Mouse (Mus musculus): ENCODE results near the gene Cel.

The Cel gene

GRCm38 (mm10) chr2:28563303-28563702, at the start of gene Cel:
Gene Cel (minus strand): TSS chr2:28563403.
- no peak for DNase-seq

DNA sequence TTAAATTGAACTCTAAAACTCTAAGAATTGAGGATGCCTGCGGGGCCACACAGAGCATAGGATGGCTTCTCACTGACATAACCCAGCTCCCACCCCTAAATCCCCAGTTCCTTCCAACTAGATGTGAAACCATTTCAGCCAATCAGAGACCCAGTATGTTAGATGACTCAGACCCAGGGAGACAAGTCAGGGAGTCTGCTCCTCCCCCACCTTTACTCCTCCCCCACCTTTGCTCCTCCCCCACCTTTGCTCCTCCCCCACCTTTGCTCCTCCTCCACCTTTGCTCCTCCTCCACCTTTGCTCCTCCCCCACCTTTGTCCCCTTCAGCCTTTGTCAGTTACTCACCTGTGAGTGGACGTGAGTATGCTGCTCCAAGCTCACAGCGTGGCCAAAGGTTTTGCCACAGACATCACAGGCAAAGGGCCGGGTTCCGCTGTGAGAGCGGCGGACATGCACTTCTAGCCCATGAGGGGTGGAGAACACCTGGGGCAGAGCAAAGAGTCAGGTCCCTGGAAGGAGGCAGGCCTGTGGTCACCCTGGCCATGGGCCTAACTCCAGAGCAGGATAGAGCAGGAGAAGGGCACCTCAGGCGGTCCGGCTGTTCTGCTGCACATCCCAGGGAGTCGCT, 49.3 kb upstream of the Cel start:
- DNase-seq = no peak

GRCm38 (mm10) chr2:28611407-28611787, 48.2 kb upstream of the Cel start:
- DNase-seq = no peak

DNA sequence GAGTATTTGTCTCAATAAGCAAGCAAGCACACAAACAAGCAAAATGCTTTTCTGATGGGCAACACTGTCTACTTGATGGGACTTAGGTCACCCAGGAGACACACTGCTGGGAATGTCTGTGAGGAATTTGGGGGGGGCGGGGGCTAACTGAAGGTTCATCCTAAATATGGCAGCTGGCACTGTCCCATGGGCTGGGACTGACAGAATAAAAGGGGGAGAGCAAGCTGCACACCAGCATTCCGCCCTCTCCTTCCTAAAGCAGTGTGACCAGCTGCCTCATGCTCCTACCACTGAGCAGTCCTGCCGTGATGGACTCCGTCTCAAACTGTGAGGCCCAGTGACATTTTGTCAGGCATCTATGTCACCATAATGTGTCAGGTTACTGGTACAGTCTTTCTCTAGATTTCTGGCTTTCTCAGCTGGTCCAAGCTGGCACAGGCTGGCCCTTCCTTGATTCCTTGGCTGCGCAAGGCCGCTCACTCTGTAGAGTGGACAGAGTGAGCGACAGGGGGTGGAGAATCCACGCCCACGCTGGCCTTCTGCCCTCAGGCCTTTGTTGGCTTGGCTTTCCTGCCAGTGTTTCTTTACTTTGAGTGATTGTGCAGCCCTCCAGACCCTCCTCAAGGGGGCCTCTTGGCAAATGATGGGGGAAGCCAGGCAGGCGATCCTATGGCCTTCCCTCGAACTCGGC, 47.7 kb upstream of the Cel start:
- no peak for DNase-seq

DNA sequence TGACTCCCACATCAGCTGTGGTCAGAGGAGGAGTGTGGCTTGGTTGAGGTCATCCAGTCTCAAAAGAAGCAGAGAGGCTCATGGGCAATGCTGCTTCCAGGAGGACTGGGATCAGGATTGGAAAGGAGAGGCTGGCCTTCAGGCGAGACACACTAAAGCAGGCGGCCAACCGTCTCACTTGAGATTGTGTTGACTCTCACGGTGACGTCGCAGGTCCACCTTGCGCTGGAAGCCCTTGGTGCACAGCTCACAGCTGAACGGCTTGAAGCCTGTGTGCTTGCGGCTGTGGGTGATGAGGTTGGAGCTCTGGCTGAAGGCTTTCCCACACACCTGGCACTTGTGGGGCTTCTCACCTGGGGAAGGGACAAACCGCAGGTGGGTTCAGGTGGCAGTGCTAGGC, 46.6 kb upstream of the Cel start:
- no peak for DNase-seq

DNA sequence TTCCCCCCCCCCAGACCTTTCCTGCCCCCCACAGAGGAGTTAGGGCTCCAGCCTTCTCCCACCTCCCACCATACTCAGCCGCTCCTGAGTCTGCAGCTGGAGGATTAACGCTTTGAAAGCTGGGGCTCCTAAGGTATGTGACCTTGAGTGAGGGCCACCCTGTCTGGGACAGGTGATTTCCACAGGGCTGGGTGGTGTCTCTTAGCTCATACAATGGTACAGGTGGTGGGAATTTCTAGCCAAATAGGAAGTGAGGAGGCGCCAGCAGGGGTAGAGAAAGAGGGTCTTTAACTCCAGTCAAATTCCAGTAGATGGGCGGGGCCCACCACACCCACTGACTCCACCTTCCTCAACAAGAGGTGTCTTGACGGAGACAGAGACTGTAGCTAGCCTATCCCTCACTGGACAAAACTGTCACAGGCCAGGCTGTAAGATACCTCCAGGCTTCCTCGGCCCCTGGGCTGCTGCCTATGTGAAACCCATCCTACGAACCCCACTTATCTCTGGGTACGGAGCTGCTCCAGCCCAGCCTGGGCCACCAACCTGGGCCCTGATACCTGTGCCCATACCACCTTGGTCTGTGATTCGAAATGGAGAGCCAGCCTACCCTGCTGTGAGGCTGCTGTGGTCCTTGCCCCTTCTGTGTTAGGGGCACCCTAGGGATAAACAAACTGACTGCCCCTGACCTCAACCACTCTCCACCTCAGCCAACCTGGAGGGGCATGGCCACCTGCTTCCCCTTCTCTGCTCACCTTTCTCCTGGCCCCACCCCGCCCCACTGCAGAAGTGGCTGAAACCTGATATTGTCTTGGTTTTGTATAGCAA, 44.4 kb upstream of the Cel start:
- no peak for DNase-seq

DNA sequence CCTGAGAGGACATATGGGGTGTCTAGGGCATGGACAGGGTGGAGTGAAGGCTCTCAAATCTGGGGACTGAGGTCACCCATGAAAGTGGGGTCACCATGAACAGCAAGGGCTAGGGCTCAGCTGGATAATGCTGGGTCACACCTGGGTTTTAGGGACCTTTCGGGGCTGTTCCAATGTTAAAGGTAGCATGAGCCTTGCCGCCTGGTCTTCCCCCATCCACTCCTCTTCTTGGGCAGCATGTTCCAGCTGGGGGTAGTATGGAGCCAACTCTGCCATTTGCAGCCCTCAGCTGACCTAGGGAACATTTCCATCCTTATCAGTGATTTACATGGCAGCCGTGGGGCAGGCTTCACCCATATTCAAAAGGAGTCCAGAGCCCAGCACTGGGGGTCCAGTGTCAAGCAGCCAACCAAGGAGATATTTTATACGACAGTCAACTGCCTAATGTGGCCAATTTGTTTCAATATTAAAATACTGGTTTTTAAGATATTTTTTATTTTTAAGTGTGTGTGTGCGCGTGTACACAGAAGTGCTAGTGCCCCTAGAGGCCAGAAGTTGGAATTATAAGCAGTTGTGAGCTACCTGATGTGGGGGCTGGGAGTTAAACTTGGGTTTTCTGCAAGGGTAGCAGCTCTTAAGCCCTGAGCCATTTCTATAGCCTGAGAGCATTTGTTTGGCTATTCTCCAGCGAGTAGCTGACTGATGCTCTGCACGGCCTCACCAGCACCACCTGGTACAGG, 43.6 kb upstream of the Cel start:
- no peak for DNase-seq

DNA sequence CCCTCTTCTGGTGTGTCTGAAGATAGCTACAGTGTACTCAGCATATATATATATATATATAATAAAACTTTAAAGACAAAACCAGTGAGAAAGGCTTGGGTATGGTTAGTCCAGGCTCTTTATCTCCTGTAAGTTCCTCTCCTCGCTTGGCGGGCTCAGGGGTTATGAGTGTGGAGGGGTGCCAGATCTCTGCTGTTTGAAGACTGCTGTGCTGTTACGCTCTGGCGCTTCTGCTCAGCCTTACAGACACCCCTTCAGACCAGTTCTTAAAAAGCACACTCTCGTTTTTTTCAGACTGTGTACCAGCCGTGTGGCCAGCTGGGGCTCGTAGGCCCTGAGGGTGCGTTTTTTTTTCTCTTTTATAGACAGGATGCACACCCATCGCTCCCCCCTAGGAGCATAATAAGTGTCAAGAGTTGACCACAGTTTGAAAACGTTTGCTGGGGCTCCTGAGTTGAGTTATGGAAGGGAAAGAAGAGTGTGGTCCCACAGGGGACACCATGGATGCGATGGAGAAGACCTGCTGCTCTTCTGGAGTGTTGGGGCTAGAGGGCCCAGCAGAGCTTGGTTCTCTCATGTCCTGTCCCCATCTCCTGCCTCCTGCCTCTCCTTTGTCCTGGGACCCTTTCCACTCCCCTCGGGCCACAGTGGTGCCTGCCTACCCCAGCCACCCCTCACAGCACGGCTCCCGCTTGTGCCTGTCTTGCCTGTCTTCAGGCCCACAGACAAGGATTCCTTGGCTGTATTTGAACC, 42.8 kb upstream of the Cel start:
- no peak for DNase-seq

DNA sequence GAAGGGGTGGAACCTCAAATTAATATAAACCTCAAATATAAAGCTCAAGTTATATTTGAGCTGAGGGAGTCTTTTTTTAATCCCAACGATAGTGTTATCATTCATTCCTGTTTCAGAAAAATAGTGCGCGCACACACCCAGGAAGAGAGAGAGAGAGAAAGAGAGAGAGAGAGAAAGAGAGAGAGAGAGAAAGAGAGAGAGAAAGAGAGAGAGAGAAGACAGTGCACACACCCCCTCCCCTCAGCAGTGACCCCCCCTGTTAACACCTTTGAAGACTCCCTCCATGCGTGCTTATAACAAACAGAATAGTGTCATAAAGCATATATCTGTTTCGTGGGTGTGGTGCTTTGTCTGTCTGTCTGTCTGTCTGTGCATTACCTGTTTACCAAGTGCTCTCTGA, 40.3 kb upstream of the Cel start:
- no peak for DNase-seq

- no peak for DNase-seq
These were observed 38.8 kb upstream of the Cel start for GRCm38 (mm10) chr2:28601720-28602590.

DNA sequence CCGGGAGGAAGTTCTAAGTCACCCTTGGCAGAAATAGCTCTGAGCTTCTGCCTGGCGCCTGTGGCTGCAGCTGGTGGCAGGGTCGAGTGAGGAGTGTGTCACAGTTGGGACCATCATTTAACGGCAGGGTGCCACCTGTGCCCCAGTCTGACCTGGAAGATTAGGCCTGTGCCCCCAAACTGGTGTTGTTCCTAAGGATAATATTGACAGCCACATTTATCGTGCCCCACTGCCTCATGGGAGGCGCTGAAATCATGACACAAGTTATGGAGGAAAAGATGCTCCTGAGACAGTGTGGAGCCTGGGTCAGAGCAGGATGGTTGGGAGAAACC, 36.3 kb upstream of the Cel start:
- no peak for DNase-seq

DNA sequence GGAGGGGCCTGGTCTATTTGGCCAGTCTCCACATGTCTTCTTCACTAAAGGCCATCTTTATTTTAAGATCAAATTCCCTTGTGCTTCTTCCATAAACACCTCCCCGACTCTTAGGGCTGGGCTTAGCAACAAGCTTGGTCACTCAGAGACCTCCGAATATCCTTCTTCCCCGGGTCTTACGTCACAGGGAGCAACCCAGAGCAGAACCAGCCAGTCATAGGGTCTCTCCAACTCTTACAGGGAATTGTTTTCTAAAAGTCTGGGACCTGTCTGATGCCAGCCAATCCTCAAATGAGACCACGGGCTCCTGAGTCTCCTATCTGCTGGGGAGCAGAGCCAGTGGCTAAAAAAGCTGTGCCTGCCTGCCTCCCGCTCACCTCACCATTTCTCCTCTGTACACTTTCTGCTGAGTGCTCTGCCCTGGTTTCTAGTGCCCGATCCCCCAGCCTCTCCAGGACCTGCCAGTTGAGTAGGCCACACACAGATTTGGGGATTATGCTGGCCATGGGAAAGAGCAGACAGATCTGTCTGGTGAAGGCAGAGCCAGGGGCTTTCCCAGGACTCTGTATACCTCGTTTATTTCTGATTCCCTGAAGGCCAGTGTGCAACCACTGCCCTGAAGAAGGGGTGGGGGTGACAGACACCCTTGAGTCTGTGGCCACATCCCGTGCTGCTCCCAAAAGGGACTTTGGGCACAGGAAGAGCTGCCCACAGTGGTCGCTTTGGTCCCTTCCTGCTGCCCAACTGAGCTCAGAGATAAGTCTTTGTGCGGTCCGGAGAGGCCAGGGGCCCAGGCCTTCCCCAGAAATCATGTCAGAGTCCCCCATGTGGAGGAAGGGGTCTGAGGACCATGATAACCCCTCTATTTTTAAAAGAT, 35.7 kb upstream of the Cel start:
- no peak for DNase-seq

GRCm38 (mm10) chr2:28597733-28598547, 34.7 kb upstream of the Cel start:
- no peak for DNase-seq

DNA sequence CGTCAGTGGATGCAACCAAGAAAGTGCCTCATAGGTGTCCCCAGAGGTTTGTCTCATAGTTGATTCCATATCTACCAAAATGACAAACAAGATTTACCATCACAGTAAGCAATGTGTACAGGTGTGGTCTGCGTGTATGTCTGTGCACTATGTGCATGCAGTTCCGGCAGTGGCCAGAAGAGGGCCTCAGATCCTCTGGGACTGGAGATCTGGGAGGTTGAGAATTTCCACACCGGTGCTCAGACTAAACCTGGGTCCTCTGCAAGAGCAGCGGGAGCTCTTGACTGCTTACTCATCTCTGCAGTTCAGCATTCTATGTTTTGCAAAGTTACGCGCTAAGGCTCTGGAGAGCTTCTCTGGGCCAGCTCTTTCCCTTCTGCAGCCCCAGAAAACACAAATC, 33.8 kb upstream of the Cel start:
- no peak for DNase-seq

GRCm38 (mm10) chr2:28596021-28596420, 32.8 kb upstream of the Cel start:
- no peak for DNase-seq

DNA sequence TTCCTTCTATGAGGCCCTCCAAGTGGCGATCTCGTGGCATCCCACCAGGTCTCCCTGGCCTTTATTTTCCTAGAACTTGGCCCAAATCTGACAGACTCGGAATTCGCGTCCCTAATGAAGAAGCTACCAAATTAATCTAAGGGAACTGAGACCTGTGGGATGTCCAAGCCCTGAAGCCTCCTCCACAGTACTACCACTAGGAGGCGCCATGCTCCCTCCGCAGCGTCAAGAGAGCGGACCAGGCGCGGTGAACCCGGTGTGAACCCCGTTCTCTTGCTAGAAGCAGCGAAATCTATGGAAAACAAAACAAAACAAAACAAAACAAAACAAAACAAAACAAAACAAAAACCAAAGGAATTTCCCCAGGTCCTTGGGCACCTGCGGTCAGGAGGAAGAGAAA, 29.6 kb upstream of the Cel start:
- DNase-seq = peak; percentile 76

DNA sequence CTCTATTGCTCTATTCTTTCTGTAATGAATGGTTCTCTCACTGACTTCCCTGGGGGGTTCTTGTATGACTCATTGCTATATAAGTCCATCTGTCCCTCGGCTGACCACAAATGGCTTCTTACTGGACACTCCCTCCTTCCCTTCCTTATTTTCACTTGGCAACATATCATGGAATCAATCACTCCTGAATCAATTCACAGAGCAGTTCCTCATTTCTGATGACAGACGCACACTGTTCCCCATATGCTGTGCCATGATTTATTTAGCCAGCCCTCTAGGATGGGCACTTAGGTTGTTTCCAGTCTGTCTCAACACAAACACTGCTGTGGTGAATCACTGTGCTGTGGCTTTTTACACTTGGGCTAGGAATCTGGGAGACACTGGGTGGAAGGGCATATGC, 28.3 kb upstream of the Cel start:
- DNase-seq = no peak

GRCm38 (mm10) chr2:28588574-28588973, 25.4 kb upstream of the Cel start:
- DNase-seq = no peak

DNA sequence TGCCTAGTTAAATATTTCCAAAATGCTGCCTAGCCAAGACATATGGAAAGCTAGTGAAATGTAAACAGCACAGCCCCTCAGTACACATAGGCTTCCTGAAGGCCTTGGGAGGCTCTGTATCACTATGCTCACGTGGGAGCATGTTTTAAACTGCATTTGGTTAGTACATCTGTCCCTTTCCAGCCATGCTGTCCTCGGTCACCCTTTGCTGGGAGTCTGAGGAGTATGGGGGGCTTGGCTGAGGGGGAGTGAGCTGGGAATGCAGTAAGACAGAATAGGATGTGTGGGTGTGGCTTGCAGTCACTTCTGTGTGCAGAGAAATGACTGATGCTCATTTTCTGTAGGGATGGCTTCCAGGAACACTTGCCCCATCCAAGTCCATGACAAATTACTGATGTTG, 22.5 kb upstream of the Cel start:
- no peak for DNase-seq

- peak; percentile 86 for DNase-seq
These were observed 21.9 kb upstream of the Cel start for GRCm38 (mm10) chr2:28585043-28585571.

Measured in lung, postnatal 10 days (tissue).